Mouse (Mus musculus) CD4-positive, CD25-positive, alpha-beta regulatory T cell, adult 4 months (primary cell): ENCODE measurements around the gene Cnfn. TPM values are rescaled to one million over a fixed set of nuclear protein-coding genes. Genes with fewer than 3 reads are reported as not detected.

Source experiments
- ATAC-seq: one replicate; pipeline ENCODE4 v1.8.0; 2017
- polyA plus RNA-seq, 2 experiments: library from polyadenylated mRNA; unstranded; fragments of 100-300 nt; shearing (Covaris generic); gene quantifications; one replicate each; pipeline ENCODE4 v1.2.1; 2017

Cnfn gene
- polyA plus RNA-seq, 2 experiments from 2014 or later = not detected

GRCm38 (mm10) chr7:25390054-25390770 is 20.7 kb upstream of the Cnfn start:
- no peak for ATAC-seq

GRCm38 (mm10) chr7:25388916-25389315 is 19.4 kb upstream of the Cnfn start:
- no peak for ATAC-seq

GRCm38 (mm10) chr7:25387811-25388440 is 18.4 kb upstream of the Cnfn start:
- no peak for ATAC-seq

GRCm38 (mm10) chr7:25385850-25386555 is 16.5 kb upstream of the Cnfn start:
- peak; percentile 97 for ATAC-seq

- no peak for ATAC-seq
These were observed 15.7 kb upstream of the Cnfn start for GRCm38 (mm10) chr7:25385259-25385658.

- no peak for ATAC-seq
These were observed 15.3 kb upstream of the Cnfn start for GRCm38 (mm10) chr7:25384818-25385217.

GRCm38 (mm10) chr7:25384318-25384717 is 14.8 kb upstream of the Cnfn start:
- no peak for ATAC-seq

GRCm38 (mm10) chr7:25383891-25384290 is 14.4 kb upstream of the Cnfn start:
- no peak for ATAC-seq

- no peak for ATAC-seq
These were observed 13.9 kb upstream of the Cnfn start for GRCm38 (mm10) chr7:25383385-25383784.

- ATAC-seq = no peak
These were observed 13.0 kb upstream of the Cnfn start for GRCm38 (mm10) chr7:25382541-25382940.

GRCm38 (mm10) chr7:25381284-25381680 is 11.8 kb upstream of the Cnfn start:
- ATAC-seq = no peak

- peak; percentile 14 for ATAC-seq
These were observed 11.1 kb upstream of the Cnfn start for GRCm38 (mm10) chr7:25380392-25381283.

GRCm38 (mm10) chr7:25379551-25380351 is 10.2 kb upstream of the Cnfn start:
- ATAC-seq = peak; percentile 97

- no peak for ATAC-seq
These were observed 8.9 kb upstream of the Cnfn start for GRCm38 (mm10) chr7:25378181-25379100.

GRCm38 (mm10) chr7:25377100-25377700 is 7.7 kb upstream of the Cnfn start:
- ATAC-seq = no peak

GRCm38 (mm10) chr7:25376556-25376955 is 7.0 kb upstream of the Cnfn start:
- ATAC-seq = no peak

- no peak for ATAC-seq
These were observed 2.9 kb upstream of the Cnfn start for GRCm38 (mm10) chr7:25372441-25372840.

GRCm38 (mm10) chr7:25368333-25368732 is 1.2 kb downstream of the Cnfn start:
- ATAC-seq = no peak

GRCm38 (mm10) chr7:25367632-25368293 is 1.8 kb downstream of the Cnfn start:
- ATAC-seq = no peak
